Mouse (Mus musculus) CD4-positive, CD25-positive, alpha-beta regulatory T cell, adult 9 weeks (primary cell): ENCODE data around the gene Gm10718. TPM values are rescaled to one million over a fixed set of nuclear protein-coding genes. Genes with fewer than 3 reads are reported as not detected.

Experiments used
- polyA plus RNA-seq: library from polyadenylated mRNA; unstranded; fragments of 100-300 nt; shearing (Covaris generic); gene quantifications from one replicate; pipeline ENCODE4 v1.2.1, GENCODE M21; 2017

Gene Gm10718
- polyA plus RNA-seq, result 3.2 TPM

GRCm38 (mm10) chr9:3023312-3023984, at the start of gene Gm10718:
Gene Gm10718 (plus strand): TSS chr9:3023547.

GRCm38 (mm10) chr9:3000445-3000972, 22.8 kb upstream of the Gm10718 start, which contains the start of gene Gm10722:
Gene Gm10722 (plus strand): TSS chr9:3000922.

GRCm38 (mm10) chr9:3002794-3003396, 20.5 kb upstream of the Gm10718 start, which contains the start of gene Gm11168:
Gene Gm11168 (plus strand): TSS chr9:3003346.

GRCm38 (mm10) chr9:3012733-3013279, 10.5 kb upstream of the Gm10718 start, which contains the start of gene Gm10721:
Gene Gm10721 (plus strand): TSS chr9:3013140.

GRCm38 (mm10) chr9:3015354-3015753, 8.0 kb upstream of the Gm10718 start, which contains the start of gene Gm10720:
Gene Gm10720 (plus strand): TSS chr9:3015654.

GRCm38 (mm10) chr9:3017108-3017507, 6.2 kb upstream of the Gm10718 start, which contains the start of gene Gm10719:
Gene Gm10719 (plus strand): TSS chr9:3017408.

GRCm38 (mm10) chr9:3024912-3025467, 1.6 kb downstream of the Gm10718 start, which contains the start of gene Gm10717:
Gene Gm10717 (plus strand): TSS chr9:3025417.

GRCm38 (mm10) chr9:3034299-3034698, 11.0 kb downstream of the Gm10718 start, which contains the start of gene Gm17535:
Gene Gm17535 (plus strand): TSS chr9:3034599.

GRCm38 (mm10) chr9:3036577-3036976, 13.2 kb downstream of the Gm10718 start, which contains the start of gene Gm10715:
Gene Gm10715 (plus strand): TSS chr9:3036877.

Other genes with a start within 250 kb of the Gm10718 start
- gene Gm10722, start 22.6 kb upstream of the Gm10718 start, polyA plus RNA-seq, result 2.1 TPM
- gene Gm11168, start 20.2 kb upstream of the Gm10718 start, polyA plus RNA-seq, result 4.1 TPM
- 0.91 TPM for gene Gm10721, start 10.4 kb upstream of the Gm10718 start, polyA plus RNA-seq
- not detected for gene Gm10720, start 7.9 kb upstream of the Gm10718 start, polyA plus RNA-seq
- gene Gm10719, start 6.1 kb upstream of the Gm10718 start, polyA plus RNA-seq, result 4.6 TPM
- gene Gm10717, start 1.9 kb downstream of the Gm10718 start, polyA plus RNA-seq, result 12.9 TPM
- gene Gm17535, start 11.1 kb downstream of the Gm10718 start, polyA plus RNA-seq, result 1.2 TPM
- 0.56 TPM for gene Gm10715, start 13.3 kb downstream of the Gm10718 start, polyA plus RNA-seq